Mouse (Mus musculus) thymus, postnatal 10 days (tissue): ENCODE measurements around the gene Drd2.

Experiments
- DNase-seq, 2 experiments: peaks; one replicate each; pipeline ENCODE4 v3.0.0; 2021; ENCODE audit warnings: low spot score in 2 of 2

Drd2 gene

GRCm38 (mm10) chr9:49340136-49341043 lies at the start of gene Drd2:
Gene Drd2, plus strand, starts transcription at chr9:49340627.
- no peak for DNase-seq

- DNase-seq = no peak
Measured at GRCm38 (mm10) chr9:49295101-49295500, 45.3 kb upstream of the Drd2 start.

- DNase-seq = no peak
Measured at GRCm38 (mm10) chr9:49307576-49307975, 32.9 kb upstream of the Drd2 start.

GRCm38 (mm10) chr9:49310821-49311220 lies 29.6 kb upstream of the Drd2 start:
- DNase-seq = no peak

GRCm38 (mm10) chr9:49318638-49319037 lies 21.8 kb upstream of the Drd2 start:
- no peak for DNase-seq

GRCm38 (mm10) chr9:49341044-49341365 lies 578 bp downstream of the Drd2 start:
- no peak for DNase-seq

GRCm38 (mm10) chr9:49365763-49366162 lies 25.3 kb downstream of the Drd2 start:
- DNase-seq = no peak

- no peak for DNase-seq
Measured at GRCm38 (mm10) chr9:49373946-49374345, 33.5 kb downstream of the Drd2 start.

- no peak for DNase-seq
Measured at GRCm38 (mm10) chr9:49379962-49380361, 39.5 kb downstream of the Drd2 start.

- DNase-seq = no peak
Measured at GRCm38 (mm10) chr9:49384041-49384440, 43.6 kb downstream of the Drd2 start.

- no peak for DNase-seq
Measured at GRCm38 (mm10) chr9:49384855-49385254, 44.4 kb downstream of the Drd2 start.

- DNase-seq = no peak
Measured at GRCm38 (mm10) chr9:49385301-49385700, 44.9 kb downstream of the Drd2 start.

GRCm38 (mm10) chr9:49386119-49386518 lies 45.7 kb downstream of the Drd2 start:
- no peak for DNase-seq

- DNase-seq = no peak
Measured at GRCm38 (mm10) chr9:49392242-49392641, 51.8 kb downstream of the Drd2 start.

- DNase-seq = no peak
Measured at GRCm38 (mm10) chr9:49396006-49396405, 55.6 kb downstream of the Drd2 start.

GRCm38 (mm10) chr9:49403711-49404110 lies 63.3 kb downstream of the Drd2 start:
- DNase-seq = no peak

GRCm38 (mm10) chr9:49407028-49407427 lies 66.6 kb downstream of the Drd2 start:
- no peak for DNase-seq

GRCm38 (mm10) chr9:49410621-49411020 lies 70.2 kb downstream of the Drd2 start:
- DNase-seq = no peak

- DNase-seq = no peak
Measured at GRCm38 (mm10) chr9:49423866-49424265, 83.4 kb downstream of the Drd2 start.

- no peak for DNase-seq
Measured at GRCm38 (mm10) chr9:49425585-49425984, 85.2 kb downstream of the Drd2 start.

GRCm38 (mm10) chr9:49426921-49427320 lies 86.5 kb downstream of the Drd2 start, which contains the start of gene Ankk1:
Gene Ankk1, minus strand, starts transcription at chr9:49427021.
- no peak for DNase-seq

- DNase-seq = no peak
Measured at GRCm38 (mm10) chr9:49427478-49427877, 87.1 kb downstream of the Drd2 start.

GRCm38 (mm10) chr9:49442621-49443020 lies 102.2 kb downstream of the Drd2 start:
- DNase-seq = no peak

GRCm38 (mm10) chr9:49450491-49450890 lies 110.1 kb downstream of the Drd2 start:
- DNase-seq = no peak
